Mouse (Mus musculus) gastrocnemius, postnatal 14 days (tissue): ENCODE data around the gene Susd1. TPM values are rescaled to one million over a fixed set of nuclear protein-coding genes. Genes with fewer than 3 reads are reported as not detected.

Experiments
- DNase-seq: peaks from one replicate; pipeline ENCODE4 v3.0.0; 2021; ENCODE audit warnings: mixed read lengths
- intact Hi-C: fragments of 180-260 bp; cut with DNase I; formaldehyde crosslinking; loops from one replicate; pipeline ENCODE4 v1.15.1; 2025; ENCODE audit warnings: low total_unique reads
- total RNA-seq, 2 experiments: library from RNA; stranded (reverse); gene quantifications; 2 replicates each; pipeline ENCODE4 v1.2.3; 2021

Gene Susd1
- total RNA-seq, 2 experiments from 2014 or later = 0.40 to 1.3 TPM

DNA sequence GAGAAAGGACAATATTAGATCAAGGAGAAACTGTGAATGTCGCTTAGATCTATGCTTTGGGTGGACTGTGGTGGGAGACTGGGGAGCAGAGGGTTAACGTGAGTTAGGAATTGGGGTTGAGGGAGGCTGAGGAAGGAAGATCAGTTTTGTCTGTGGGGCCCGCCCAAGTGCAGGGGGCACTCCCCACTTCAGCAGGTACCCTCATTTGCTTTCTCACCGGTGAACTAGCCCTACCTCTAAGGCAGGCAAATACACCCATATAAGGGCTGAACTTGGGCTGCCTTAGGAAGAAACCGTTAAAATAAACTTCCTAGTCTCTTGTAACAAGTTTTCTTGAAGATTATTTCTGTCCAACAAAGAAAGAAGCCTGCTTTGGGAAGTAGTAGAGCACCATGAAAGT is 608 bp upstream of the Susd1 start:
- DNase-seq = no peak
- intact Hi-C loops = no loop called here

DNA sequence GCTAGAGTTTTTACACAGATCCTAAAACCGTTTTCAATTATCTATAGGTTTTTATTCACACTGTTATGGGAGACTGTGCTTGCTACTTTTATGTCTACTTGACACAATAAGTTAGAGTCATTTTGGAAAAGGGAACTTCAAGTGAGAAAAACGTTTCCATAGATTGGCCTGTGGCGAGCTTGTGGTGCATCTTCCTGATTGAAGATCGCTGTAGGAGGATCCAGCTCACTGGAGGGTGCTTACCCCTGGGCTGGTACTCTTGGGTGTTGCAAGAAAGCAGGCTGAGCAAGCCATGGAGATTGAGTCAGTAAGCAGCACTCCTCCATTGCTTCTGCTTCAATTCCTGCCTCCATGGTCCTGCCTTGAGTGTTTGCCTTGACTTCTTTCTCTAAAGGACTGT is 2.5 kb downstream of the Susd1 start:
- no peak for DNase-seq
- intact Hi-C loops = no loop called here

DNA sequence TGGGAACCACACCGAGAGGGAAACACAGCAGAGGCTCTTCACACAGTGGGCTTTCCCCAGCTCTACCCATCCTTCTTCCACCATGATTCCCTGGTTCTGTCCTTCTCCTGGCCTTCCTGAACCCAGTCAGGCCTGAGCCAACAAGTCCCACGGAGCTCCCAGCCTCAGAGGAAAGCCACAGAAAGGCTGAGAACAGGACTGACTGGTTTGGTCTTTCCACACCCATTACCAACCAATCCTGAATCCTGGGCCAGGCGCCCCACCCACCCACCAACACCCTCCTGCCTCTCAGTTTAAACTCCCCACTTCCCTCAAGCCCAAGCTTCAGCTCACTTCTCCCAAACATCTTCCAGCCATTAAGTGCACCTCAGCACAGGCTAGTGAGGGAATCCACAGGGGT is 4.4 kb downstream of the Susd1 start:
- intact Hi-C loops = no loop called here
- no peak for DNase-seq

DNA sequence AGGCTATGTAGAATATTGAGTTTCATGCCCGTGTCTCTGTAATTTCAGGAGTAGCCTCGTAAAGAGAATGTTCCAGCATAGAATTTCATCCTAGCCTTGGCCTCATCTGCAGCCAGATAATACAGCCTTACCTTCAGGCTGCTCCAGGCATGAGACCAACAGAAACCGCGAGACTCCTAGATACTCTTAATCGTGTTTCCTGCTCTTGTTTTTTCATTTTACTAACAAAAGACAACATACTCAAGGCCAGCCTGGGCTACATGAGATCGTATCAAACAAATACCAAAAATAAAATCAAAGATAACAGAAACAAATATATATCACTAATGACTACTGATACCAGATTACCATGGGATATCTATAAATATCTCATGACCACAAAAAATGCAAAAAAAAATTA is 9.3 kb downstream of the Susd1 start:
- no peak for DNase-seq
- intact Hi-C loops = no loop called here

DNA sequence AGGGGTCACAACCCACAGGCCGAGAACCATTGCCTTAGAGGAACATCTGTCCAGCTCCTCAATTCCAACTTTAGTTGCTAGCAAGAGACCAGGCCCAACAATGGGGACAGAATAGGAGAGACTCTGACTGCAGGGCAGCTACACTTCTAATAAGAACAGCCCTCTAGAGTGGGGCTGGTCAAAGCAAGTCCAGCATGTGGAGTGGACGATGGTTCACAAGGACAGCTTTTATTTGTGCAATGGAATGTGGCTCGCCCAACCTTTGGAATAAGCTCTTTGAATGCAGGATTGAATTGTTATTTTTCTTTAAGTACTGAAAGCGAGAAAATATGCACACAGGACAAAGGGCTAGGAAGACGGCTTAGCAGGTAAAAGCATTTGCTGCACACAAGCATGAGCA is 12.0 kb downstream of the Susd1 start:
- intact Hi-C loops = no loop called here
- no peak for DNase-seq

DNA sequence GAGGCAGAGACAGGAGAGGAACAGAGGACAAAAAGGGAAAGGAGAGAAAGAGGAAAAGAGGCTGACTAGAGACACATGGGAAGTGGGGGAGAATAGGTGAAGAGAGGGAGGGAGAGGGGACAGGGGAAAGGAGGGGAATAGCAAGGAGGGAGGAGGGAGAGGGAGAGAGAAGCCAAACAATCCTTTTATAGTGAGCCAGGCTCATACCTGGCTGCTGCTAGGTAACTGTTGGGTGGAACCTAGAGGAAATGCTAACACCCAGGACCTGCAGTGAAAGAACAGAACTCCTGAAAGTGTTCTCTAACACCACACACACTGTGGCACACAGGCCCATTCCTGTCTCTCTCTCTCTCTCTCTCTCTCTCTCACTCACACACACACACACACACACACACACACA is 15.6 kb downstream of the Susd1 start:
- intact Hi-C loops = no loop called here
- DNase-seq = no peak

DNA sequence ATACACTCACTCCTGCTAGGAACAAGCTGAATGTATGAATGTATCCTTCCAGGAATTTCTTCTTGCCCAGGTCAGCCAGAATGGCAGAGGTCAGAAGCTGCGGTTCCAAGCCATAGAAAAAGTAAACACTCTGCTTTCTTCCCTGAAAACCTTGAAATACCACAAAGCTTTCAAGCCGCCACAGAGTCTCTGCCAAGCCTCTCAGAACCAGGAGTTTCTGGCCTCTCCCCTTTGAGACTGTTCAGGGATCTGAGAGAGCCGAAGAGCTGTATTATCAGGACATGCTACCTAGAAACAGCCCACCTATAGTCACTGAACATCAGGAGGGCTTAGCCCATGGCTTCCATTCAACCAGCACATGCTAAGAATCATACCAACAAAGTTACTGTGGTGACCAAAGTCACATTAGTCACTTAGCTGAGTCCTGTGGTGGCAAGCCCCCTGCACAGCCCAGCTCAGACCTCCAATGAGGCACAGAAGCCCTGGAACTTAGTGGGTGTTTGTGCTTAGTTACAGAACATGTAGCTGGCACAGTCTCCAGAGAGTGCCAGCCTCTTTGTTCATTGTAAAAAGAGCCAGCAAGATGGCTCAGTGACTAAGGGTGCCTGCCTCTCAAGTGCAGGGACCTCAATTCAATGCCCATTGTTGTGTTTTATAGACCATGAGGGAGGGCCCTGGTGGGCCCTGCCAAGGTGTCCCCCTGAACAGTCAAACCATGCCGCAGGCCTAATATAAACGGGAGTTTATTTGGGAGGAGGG is 16.2 kb downstream of the Susd1 start:
- no peak for DNase-seq

DNA sequence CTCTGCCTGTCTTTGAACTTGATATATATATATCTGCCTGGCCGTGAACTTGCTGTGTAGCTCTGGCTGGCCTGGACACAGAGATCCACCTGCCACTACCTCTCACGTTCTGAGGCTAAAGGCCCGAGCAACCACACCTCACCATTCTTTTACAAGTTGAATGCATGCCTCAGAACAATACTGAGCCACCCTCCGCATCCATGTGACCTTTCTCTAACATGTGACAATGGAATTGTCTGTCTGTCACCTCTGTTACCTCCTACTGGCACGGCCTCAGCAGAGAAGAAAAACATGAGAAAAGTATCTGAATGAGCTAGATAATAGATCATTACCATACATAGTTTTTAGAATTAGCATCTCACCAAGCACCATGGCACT is 17.1 kb downstream of the Susd1 start:
- no peak for DNase-seq
- intact Hi-C loops = no loop called here

More for the DNA sequence above, 16.2 kb downstream of the Susd1 start:
- intact Hi-C loops = no loop called here

DNA sequence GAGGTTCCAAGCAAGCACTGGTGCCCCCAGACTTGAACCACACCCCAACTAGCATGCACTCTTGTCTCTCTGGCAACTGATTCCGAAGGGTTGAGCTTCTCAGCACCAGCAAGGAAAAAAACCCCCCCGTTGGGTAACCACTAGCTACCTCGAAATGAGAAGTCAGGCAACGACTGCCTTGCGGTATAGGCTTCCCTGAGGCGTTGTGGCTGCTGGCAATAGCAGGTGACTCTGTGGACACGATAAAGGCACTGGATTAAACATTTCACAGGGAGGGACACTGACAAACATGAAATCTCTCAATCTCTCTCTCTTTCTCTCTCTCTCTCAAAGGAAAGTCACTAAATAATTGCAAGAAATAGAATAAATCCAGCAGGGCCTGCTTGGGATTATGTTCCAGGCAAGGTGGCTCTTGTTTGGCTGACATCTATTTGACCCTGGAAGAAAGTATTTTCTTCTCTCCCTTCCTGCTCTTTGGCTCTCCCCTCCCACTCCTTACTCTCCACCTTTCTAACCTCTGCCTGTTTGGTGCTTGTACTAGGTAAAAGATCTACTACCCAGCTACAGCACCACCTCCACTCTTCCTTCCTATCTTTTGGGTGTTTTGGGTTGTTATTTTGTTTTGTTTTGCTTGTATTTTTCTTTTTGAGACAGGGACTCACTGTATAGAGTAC is 17.6 kb downstream of the Susd1 start:
- intact Hi-C loops = no loop called here
- no peak for DNase-seq

DNA sequence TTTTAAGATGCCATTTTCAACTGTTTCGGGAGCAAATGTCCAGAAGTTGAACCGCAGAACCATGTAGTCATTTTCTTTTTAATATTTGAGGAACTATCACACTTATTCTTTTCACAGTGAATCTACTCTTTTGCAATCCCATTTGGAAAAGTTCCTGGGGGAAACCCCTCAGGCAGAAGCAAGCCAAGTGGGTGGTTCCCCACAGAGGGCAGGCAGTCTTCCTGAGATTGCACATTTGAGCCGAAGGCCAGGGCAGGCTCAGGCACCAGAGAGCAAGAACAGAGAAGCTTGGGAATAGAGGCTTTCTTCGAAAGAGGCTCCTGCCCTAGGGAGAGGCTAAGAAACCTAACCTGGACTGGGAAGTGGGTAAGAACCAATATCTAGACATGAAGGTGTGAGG is 19.2 kb downstream of the Susd1 start:
- intact Hi-C loops = no loop called here

DNA sequence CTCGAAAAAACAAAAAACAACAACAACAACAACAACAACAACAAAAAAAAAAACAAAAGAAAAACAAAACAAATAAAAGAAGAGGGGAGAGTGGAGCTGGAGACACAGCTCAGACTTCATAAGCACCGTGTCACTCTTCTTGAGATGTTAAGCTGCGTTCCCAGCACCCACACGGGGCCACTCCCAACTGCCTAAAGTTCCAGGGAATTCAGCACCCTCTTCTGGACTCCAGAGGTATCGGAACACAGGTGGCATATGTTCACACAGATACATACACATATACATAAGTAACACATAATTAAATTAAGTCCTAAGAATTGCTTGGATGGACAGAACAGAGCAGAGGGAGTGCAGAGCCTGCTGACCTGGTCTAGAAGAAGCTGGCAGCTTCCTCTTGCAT is 25.0 kb downstream of the Susd1 start:
- DNase-seq = no peak

More for the DNA sequence above, 19.2 kb downstream of the Susd1 start:
- no peak for DNase-seq

DNA sequence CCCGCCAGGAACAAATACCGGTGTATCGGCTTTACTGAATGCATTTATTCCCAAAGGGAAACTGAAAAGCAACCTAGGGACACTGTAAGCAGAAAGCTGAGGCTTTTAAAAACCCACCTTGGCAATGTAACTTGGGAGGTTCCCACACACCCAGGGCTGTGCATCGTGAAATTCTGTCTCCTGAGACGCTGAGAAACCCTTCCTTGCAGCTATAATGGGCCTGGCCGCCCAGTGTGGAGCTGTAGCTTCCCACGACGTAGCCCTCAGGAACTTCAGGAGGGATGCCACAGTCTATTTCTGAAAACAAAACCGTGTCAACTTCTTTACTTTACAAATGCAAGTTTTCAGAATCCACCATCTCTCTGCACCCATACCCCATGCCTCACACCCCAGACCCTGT is 27.3 kb downstream of the Susd1 start:
- DNase-seq = no peak
- intact Hi-C loops = no loop called here

More for the DNA sequence above, 25.0 kb downstream of the Susd1 start:
- intact Hi-C loops = no loop called here

DNA sequence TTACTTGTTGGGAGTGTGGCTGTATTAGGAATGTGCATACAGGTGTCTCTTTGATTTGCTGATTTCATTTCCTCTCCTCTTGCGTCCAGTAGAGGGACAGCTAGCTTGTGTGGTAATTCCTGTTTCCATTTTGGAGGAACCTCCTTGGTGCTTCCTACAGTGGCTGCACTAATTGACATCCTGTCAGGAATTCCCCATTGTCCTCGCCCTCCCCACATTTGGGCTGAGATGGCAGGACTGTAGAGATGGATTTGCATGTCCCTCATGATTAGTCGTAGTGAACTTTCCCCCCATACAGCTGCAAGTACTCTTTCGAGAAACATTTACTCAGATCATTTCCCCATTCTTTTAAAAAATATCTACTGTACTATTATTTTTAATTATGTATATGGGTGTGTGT is 30.7 kb downstream of the Susd1 start:
- intact Hi-C loops = no loop called here
- no peak for DNase-seq

DNA sequence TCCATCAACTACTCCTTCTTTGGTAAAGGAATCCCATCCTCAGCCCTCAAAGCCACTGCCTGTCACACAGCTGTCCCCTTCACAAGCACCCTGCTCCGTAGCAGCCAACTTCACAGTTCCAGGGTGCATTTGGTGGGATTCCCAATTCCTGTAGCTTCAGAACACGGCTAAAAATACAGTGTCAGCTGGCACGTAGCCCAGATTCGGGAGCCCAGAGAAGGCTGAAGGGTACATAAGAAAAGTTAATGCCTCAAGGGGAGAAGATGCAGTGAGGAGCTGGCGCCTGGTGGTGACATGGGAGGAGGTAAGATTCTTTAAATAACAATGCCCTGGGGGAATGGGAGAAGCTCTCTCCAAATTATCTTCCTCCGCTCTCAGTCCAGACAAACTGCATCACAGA is 34.1 kb downstream of the Susd1 start:
- peak; percentile 23 for DNase-seq
- intact Hi-C loops = no loop called here

DNA sequence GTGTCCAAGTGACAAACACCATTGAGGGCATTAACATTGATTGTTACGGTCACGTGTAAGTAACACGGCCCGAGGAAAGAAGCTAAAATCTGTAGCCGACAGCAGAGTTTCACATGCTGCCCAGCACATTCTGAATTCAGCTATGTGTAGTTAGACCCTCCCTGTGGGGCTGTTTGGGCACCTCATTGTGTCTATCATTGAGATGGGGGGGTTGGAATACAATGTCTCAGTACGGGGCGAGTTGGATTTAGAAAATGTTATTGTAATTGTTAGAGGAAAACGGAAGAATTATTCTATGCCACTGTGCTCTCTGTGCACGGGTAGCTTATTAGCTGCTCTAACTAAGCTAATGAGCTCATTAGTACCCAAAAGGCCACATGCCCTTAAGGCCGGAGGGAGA is 37.5 kb downstream of the Susd1 start:
- intact Hi-C loops = no loop called here
- no peak for DNase-seq

DNA sequence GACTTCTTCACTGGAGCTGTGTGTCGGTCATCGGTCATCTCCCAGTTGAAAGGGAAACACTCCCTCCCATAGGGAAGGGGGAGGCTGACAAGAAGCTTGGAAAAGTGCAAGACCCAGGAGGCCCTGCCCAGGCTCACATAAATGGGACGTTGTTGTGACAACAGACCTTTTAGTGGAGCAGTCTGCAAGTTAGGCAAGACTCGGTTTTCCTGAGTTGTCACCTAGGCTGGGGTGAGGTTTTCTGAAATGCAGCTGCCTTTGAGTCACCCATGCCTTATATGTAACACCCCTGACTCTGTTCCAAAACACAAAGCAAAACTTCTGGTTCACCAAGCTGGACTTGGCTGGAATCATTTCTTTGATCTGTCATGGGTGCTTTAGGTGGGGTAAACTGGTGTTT is 39.1 kb downstream of the Susd1 start:
- no peak for DNase-seq
- intact Hi-C loops = no loop called here

DNA sequence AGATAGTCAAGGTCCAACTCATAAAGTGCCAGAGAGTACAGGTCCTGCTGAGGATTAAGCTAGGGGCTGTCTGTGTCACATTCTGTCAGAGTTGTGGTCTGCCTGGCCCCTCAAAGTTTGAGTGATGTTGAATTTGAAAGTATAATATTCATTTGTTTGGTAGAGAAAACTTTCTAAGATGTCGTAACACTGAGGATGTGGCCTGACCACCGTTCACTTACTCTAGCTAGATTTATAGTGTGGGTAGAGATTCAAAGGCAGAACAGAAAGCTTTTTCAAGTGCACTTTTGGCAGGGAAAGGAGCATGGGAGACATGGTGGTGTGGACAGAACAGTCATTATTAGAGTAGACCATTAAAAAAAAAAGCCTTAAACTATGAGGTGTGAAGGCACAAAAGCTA is 42.9 kb downstream of the Susd1 start:
- no peak for DNase-seq
- intact Hi-C loops = no loop called here

DNA sequence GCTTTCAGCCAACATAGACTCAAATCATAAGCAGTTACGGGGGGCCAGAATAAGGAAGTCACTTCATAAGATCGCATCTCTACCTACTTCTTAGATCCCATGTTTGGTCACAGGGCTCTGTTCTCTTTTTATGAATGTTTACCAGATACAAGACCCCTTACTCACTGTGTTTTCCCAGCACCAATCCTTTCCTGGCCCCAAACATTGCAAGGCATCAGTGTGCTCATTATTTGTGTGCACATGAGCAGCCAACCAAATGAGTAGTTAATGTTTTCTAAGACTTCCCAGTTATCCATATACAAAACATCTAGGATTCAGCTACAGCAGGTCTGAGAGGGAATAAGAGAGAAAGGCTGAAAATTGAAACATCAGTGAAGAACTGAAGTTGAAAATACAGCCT is 44.3 kb downstream of the Susd1 start:
- intact Hi-C loops = no loop called here
- no peak for DNase-seq

DNA sequence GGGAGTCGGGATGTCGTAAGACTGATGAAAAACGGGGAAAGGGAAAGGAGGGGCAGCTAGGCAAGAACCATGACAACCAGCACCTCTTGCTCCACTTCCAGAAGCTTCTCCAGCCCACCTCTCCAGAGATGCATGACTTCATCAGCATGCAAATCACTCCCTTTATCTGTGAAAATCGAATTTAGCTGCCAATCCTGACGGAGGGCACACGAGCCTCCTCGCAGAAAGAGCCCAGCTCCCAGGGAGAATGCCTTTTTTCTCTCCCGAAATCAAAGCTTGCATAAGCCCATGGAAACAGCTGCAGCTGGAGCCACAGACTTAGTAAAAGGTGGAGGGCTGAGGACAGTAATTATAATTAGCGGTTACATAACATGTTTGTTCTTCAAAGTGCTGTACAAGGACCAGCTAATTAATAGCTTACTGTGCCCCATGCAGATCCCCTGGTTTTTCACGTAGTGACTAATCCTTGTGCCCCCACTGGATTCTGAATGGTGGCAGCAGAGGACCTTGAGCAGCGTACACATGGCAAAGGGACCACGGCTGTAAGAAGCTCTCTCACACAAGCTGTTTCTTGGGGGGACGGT is 49.9 kb downstream of the Susd1 start:
- no peak for DNase-seq
- intact Hi-C loops = no loop called here

DNA sequence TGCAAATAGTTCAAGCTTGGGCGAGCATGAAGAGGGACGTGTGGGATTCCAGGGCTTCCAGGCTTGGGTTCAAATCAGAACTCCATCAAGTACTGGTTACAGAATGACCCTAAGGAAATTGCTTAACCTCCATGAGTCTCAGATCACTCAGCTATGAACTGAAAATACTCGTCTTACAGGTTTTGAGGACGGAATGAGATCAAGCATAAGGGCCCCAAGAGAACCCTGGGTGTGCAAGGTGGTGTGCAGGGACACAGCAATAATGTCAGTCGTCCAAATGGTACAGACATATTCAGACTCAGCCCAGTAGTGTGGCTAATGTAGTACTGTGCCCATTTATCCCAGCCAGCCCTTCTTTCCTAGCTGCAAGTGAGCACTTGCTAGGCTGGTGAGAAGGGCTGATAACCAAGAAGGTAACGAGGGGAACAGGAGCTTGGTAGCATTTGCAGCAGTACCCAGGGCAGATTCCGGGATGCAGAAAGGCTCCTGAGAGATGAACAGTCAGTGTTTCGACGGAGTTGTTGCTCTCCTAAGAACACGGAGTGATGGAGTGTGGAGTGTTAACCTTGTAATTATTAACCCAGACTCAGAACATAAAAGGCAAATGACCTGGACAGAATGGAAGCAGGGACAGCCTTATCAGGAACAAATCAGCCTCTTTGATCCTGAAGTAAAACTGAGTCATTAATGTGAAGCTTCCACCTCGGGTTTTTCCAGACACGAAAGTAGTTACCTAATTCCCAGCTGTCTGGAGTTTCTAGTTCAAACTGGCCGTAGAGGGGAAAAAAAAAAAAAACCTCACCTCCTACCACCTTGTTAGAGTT is 50.8 kb downstream of the Susd1 start:
- no peak for DNase-seq
- intact Hi-C loops = no loop called here
